8 mouse cellular contexts compared by ENCODE assay signal in genomic region chr6:67228459-67229107, GRCm38 (mm10). TPM values are rescaled to one million over a fixed set of nuclear protein-coding genes. Genes with fewer than 3 reads are reported as not detected.
A peak's percentile ranks its signal among the peaks of the same experiment; 100 is the strongest.
DNase-seq lines count a peak whose midpoint lies in the region; ATAC-seq lines count a peak whose summit lies in the region.

No protein-coding gene starts in this region.

- H3K9ac ChIP-seq in intestine, embryonic 16.5 days (ENCODE audit: low read depth, low read length) = no peak overlapping the region
- no peak overlapping the region for H3K9ac ChIP-seq in stomach, embryonic 15.5 days

- peak overlapping the region; percentile 42 for H3K4me2 ChIP-seq in intestine, embryonic 16.5 days (ENCODE audit: low read depth, low read length)
- H3K4me2 ChIP-seq in stomach, embryonic 15.5 days = peak overlapping the region; percentile 50

- 13% methylated on average over 18 of the region's 18 CpGs for WGBS in intestine, embryonic 16.5 days
- WGBS in stomach, embryonic 15.5 days = 11% methylated on average over 18 of the region's 18 CpGs

- no peak overlapping the region for H3K27ac ChIP-seq in intestine, embryonic 16.5 days (ENCODE audit: low read length)
- H3K27ac ChIP-seq in stomach, embryonic 15.5 days = no peak overlapping the region

- H3K9me3 ChIP-seq in intestine, embryonic 16.5 days (ENCODE audit: control insufficient read depth, low read length) = no peaks in the 10 kb centered on the region
- H3K9me3 ChIP-seq in stomach, embryonic 15.5 days = no peaks in the 10 kb centered on the region

- DNase-seq in frontal cortex, adult 2 months (ENCODE audit: extremely low spot score in 1 of 2, low spot score in 1 of 2) = no peak
- DNase-seq in cerebellum, postnatal 25 days = peak; percentile 68 to 78
- peak; percentile 23 for DNase-seq in gastrocnemius, postnatal 25 days
- DNase-seq in lung, postnatal 25 days (ENCODE audit: low spot score) = peak; percentile 12
- DNase-seq in adrenal gland, adult 8-10 months = no peak

- H3K36me3 ChIP-seq in intestine, embryonic 16.5 days (ENCODE audit: control insufficient read depth, insufficient read depth, low read length) = no peaks in the 10 kb centered on the region
- H3K36me3 ChIP-seq in stomach, embryonic 15.5 days = no peaks in the 10 kb centered on the region

- peak overlapping the region; percentile 29 for H3K4me3 ChIP-seq in intestine, embryonic 16.5 days (ENCODE audit: low read length)
- peak overlapping the region; percentile 20; the same call in 1 of the 2 replicates for H3K4me3 ChIP-seq in stomach, embryonic 15.5 days (replicated peaks)

- H3K27me3 ChIP-seq in intestine, embryonic 16.5 days (replicated peaks; ENCODE audit: control insufficient read depth, insufficient read depth, low read length) = no peaks in the 10 kb centered on the region
- no peaks in the 10 kb centered on the region for H3K27me3 ChIP-seq in stomach, embryonic 15.5 days (replicated peaks)

- ATAC-seq in frontal cortex, adult (ENCODE audit: low TSS enrichment) = peak; percentile 56
- peak; percentile 63 for ATAC-seq in intestine, embryonic 16.5 days
- ATAC-seq in stomach, embryonic 15.5 days (ENCODE audit: insufficient read depth, low FRiP score, low read depth) = no peak

- peaks cover 7% of the 10 kb centered on the region; the same call in 1 of the 2 replicates for H3K4me1 ChIP-seq in intestine, embryonic 16.5 days (ENCODE audit: control insufficient read depth, insufficient read depth, low read length)
- H3K4me1 ChIP-seq in stomach, embryonic 15.5 days = peaks cover 5% of the 10 kb centered on the region

RNA-seq across cellular contexts. Expression of gene Serbp1, which starts 9.4 kb away (rescaled TPM):
- polyA plus RNA-seq in frontal cortex, adult 2 months (2012; rRNA removed) = 227 and 240 TPM in 2 replicates
- total RNA-seq in gastrocnemius, postnatal 25 days (2021) = 100 to 1,000 TPM; 265 to 268 TPM
- polyA plus RNA-seq in intestine, embryonic 16.5 days (2015; fragmentation: Nextera tagmentation; extraction: Ambion mirVana) = 300 and 319 TPM in 2 replicates
- polyA plus RNA-seq in stomach, embryonic 15.5 days (2015; fragmentation: Nextera tagmentation; extraction: Ambion mirVana) = 408 and 422 TPM in 2 replicates
- total RNA-seq in adrenal gland, adult 8-10 months (2022) = 100 to 1,000 TPM; 163 to 303 (median 206) TPM

Comparison
In these comparisons a context has a peak if more than half of its experiments do, and no peak if none do; other contexts are left out.
1. DNase-seq: peak in cerebellum, postnatal 25 days (2 of 2), gastrocnemius, postnatal 25 days (single experiment) and lung, postnatal 25 days (single experiment); none in frontal cortex, adult 2 months (0 of 2) and adrenal gland, adult 8-10 months (single experiment).